Comparison of ENCODE assay signal across 8 mouse cellular contexts in the genomic region with DNA sequence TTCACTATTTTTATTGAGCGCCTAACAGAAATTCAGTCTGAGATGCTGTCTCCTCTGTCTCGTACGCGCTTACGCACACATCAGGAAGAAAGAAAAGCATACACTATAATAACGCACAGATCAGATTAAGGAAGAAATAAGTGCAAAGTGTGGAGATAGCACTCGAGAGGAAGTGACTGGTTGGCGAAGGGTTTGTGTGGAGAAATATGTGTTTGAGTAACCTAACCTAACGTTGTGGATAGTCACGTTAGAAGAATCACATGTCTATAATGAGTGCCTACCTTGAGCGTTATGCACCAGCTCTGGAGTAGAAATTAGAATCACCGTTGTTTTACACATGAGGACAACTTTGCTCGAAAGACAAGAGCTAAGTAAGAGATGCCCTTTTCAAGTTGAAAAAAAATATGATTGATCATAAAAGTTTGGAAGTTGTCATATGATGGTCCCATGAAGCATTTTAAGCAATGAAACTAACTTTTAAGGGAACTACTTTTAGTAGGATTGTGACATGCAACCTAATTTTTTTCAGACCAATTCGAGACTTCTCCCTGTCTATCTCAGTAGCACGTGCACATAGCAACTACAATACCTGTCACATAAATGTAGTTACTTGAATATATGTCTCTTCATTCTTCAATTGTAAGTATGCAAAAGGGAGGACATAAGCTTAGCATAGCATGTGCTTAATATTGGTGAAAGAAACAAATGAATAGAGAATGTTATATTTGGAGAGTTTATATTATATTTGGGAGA. TPM values are rescaled to one million over a fixed set of nuclear protein-coding genes. Genes with fewer than 3 reads are reported as not detected.
DNase-seq lines count a peak whose midpoint lies in the region; ATAC-seq and TF ChIP-seq lines count a peak whose summit lies in the region.

No protein-coding gene starts in this region.

- TF ChIP-seq CTCF in E14TG2a.4 (conservative IDR thresholded peaks at IDR 0.05; ENCODE audit: low read length) = no peak

- peak overlapping the region; percentile 96 for H3K4me3 ChIP-seq in erythroblast, embryonic 14.5 days (replicated peaks)
- H3K4me3 ChIP-seq in E14TG2a.4 (replicated peaks; ENCODE audit: low read length) = peak overlapping the region; percentile 89

- DNase-seq in spleen, postnatal 14 days (ENCODE audit: low spot score in 2 of 2) = no peak
- DNase-seq in B cell, adult 2 months = no peak
- no peak for DNase-seq in left cerebral cortex, adult 18-20 months (ENCODE audit: low spot score in 2 of 2)

- peaks cover 23% of the 10 kb centered on the region for H3K36me3 ChIP-seq in erythroblast, embryonic 14.5 days (ENCODE audit: control insufficient read depth)
- H3K36me3 ChIP-seq in E14TG2a.4 (ENCODE audit: insufficient read depth, low read length) = peaks cover 39% of the 10 kb centered on the region

- peaks cover 34% of the 10 kb centered on the region for H3K4me1 ChIP-seq in erythroblast, embryonic 14.5 days (ENCODE audit: control insufficient read depth)
- peaks cover 21% of the 10 kb centered on the region for H3K4me1 ChIP-seq in E14TG2a.4 (replicated peaks; ENCODE audit: low read depth, low read length)

- H3K9me3 ChIP-seq in erythroblast, embryonic 14.5 days (ENCODE audit: control insufficient read depth, low read length) = no peaks in the 10 kb centered on the region
- no peaks in the 10 kb centered on the region for H3K9me3 ChIP-seq in E14TG2a.4 (ENCODE audit: low read length)

- no peak for ATAC-seq in erythroblast, adult 5-6 weeks (replicated peaks; ENCODE audit: low FRiP score, poor library complexity, severe bottlenecking)
- peak; percentile 52 for ATAC-seq in granulocyte monocyte progenitor cell, adult 5-6 weeks (replicated peaks; ENCODE audit: poor library complexity, severe bottlenecking)
- peak; percentile 58 for ATAC-seq in megakaryocyte, adult 5-6 weeks (ENCODE audit: poor library complexity, severe bottlenecking)

- no peaks in the 10 kb centered on the region for H3K27me3 ChIP-seq in erythroblast, embryonic 14.5 days (ENCODE audit: control insufficient read depth)
- no peaks in the 10 kb centered on the region for H3K27me3 ChIP-seq in E14TG2a.4 (ENCODE audit: insufficient read depth, low read length)

RNA-seq across cellular contexts. Expression of a gene that starts 1.0 kb away (rescaled TPM):
- 0.06 TPM in 2 replicates for polyA plus RNA-seq in erythroblast, embryonic 14.5 days (2012)
- total RNA-seq in erythroblast, adult 5-6 weeks (2015; ENCODE audit: low replicate concordance) = 3.5 TPM in 1 of 2 replicates, not detected in the other
- 2.9 and 4.2 TPM in 2 replicates for total RNA-seq in erythroblast, adult 5-6 weeks (2017; ENCODE audit: low replicate concordance)
- total RNA-seq in granulocyte monocyte progenitor cell, adult 5-6 weeks (2014; fragmentation: Nextera tagmentation) = 10.8 and 21.0 TPM in 2 replicates
- 19.0 and 24.4 TPM in 2 replicates for total RNA-seq in granulocyte monocyte progenitor cell, adult 5-6 weeks (2017)
- total RNA-seq in megakaryocyte, adult 5-6 weeks (2015) = 3.2 and 5.9 TPM in 2 replicates
- 7.1 TPM in 2 replicates for total RNA-seq in megakaryocyte, adult 5-6 weeks (2017)
- under 1 TPM; 0.23 to 0.26 TPM for total RNA-seq in left cerebral cortex, adult 18-20 months (2021)

RNA-seq across cellular contexts. Expression of a gene that starts 2.0 kb away (rescaled TPM):
- 0.32 and 0.85 TPM in 2 replicates for polyA plus RNA-seq in erythroblast, embryonic 14.5 days (2012)
- total RNA-seq in erythroblast, adult 5-6 weeks (2015; ENCODE audit: low replicate concordance) = 40.0 and 41.0 TPM in 2 replicates
- 18.8 and 29.4 TPM in 2 replicates for total RNA-seq in erythroblast, adult 5-6 weeks (2017; ENCODE audit: low replicate concordance)
- total RNA-seq in granulocyte monocyte progenitor cell, adult 5-6 weeks (2014; fragmentation: Nextera tagmentation) = 21.4 and 52.9 TPM in 2 replicates
- total RNA-seq in granulocyte monocyte progenitor cell, adult 5-6 weeks (2017) = 12.2 and 15.8 TPM in 2 replicates
- total RNA-seq in megakaryocyte, adult 5-6 weeks (2015) = 27.2 and 41.6 TPM in 2 replicates
- 19.7 and 29.1 TPM in 2 replicates for total RNA-seq in megakaryocyte, adult 5-6 weeks (2017)
- 10 to 100 TPM; 27.6 to 27.9 TPM for total RNA-seq in left cerebral cortex, adult 18-20 months (2021)
